Mouse (Mus musculus): ENCODE results near the gene Neurl1a. TPM values are rescaled to one million over a fixed set of nuclear protein-coding genes. Genes with fewer than 3 reads are reported as not detected.

The Neurl1a gene
- total RNA-seq, 4 experiments from 2014 or later = 144 to 170 (median 155) TPM

- DNase-seq (ENCODE audit: low spot score in 2 of 2) = no peak
Observed at GRCm38 (mm10) chr19:47282050-47282454, 103.4 kb downstream of the Neurl1a start.

- DNase-seq (ENCODE audit: low spot score in 2 of 2) = no peak
Observed at GRCm38 (mm10) chr19:47282688-47283215, 104.1 kb downstream of the Neurl1a start.

- DNase-seq (ENCODE audit: low spot score in 2 of 2) = no peak
Observed at GRCm38 (mm10) chr19:47285581-47285980, 107.0 kb downstream of the Neurl1a start.

- DNase-seq (ENCODE audit: low spot score in 2 of 2) = no peak
Observed at GRCm38 (mm10) chr19:47286886-47287450, 108.3 kb downstream of the Neurl1a start.

- no peak for DNase-seq (ENCODE audit: low spot score in 2 of 2)
Observed at GRCm38 (mm10) chr19:47291307-47292080, 112.9 kb downstream of the Neurl1a start.

- DNase-seq (ENCODE audit: low spot score in 2 of 2) = no peak
Observed at GRCm38 (mm10) chr19:47292451-47292951, 113.9 kb downstream of the Neurl1a start.

GRCm38 (mm10) chr19:47298100-47298499, 119.5 kb downstream of the Neurl1a start:
- no peak for DNase-seq (ENCODE audit: low spot score in 2 of 2)

- no peak for DNase-seq (ENCODE audit: low spot score in 2 of 2)
Observed at GRCm38 (mm10) chr19:47301303-47302190, 122.9 kb downstream of the Neurl1a start.

GRCm38 (mm10) chr19:47302191-47302852, 123.7 kb downstream of the Neurl1a start:
- no peak for DNase-seq (ENCODE audit: low spot score in 2 of 2)

GRCm38 (mm10) chr19:47303128-47303527, 124.5 kb downstream of the Neurl1a start:
- DNase-seq (ENCODE audit: low spot score in 2 of 2) = no peak

GRCm38 (mm10) chr19:47304170-47304745, 125.6 kb downstream of the Neurl1a start:
- no peak for DNase-seq (ENCODE audit: low spot score in 2 of 2)

- no peak for DNase-seq (ENCODE audit: low spot score in 2 of 2)
Observed at GRCm38 (mm10) chr19:47305401-47305800, 126.8 kb downstream of the Neurl1a start.

- no peak for DNase-seq (ENCODE audit: low spot score in 2 of 2)
Observed at GRCm38 (mm10) chr19:47306128-47306916, 127.7 kb downstream of the Neurl1a start.

GRCm38 (mm10) chr19:47306917-47307315, 128.3 kb downstream of the Neurl1a start:
- no peak for DNase-seq (ENCODE audit: low spot score in 2 of 2)

Small RNA genes within 50 kb of the gene (microRNA-seq; reads per million reads assigned to microRNA genes)
- 1.0 to 1.6 reads per million in 2 experiments for gene Mir6995

Other genes with a start within 250 kb of the Neurl1a start
- 100 to 1,000 TPM; 144 to 177 (median 163) TPM for gene Ina, start 164.1 kb upstream of the Neurl1a start, total RNA-seq (2022)
- gene Nt5c2, start 163.7 kb upstream of the Neurl1a start, total RNA-seq (2022) = 100 to 1,000 TPM in 1 of 4 experiments, 10 to 100 TPM in 3; 72.5 to 101 (median 83.1) TPM
- 10 to 100 TPM; 17.7 to 27.8 (median 21.1) TPM for gene Pcgf6, start 127.9 kb upstream of the Neurl1a start, total RNA-seq (2022)
- 1 to 10 TPM; 5.4 to 6.1 (median 5.7) TPM for gene Taf5, start 111.1 kb upstream of the Neurl1a start, total RNA-seq (2022)
- gene Usmg5, start 88.2 kb upstream of the Neurl1a start, total RNA-seq (2022) = 100 to 1,000 TPM; 802 to 951 (median 835) TPM
- gene Pdcd11, start 88.1 kb upstream of the Neurl1a start, total RNA-seq (2022) = 10 to 100 TPM; 17.0 to 19.7 (median 18.8) TPM
- gene Calhm2, start 40.5 kb upstream of the Neurl1a start, total RNA-seq (2022) = 1 to 10 TPM; 4.5 to 7.5 (median 6.3) TPM
- gene Calhm1, start 34.6 kb upstream of the Neurl1a start, total RNA-seq (2022) = not detected
- not detected for gene Calhm3, start 21.1 kb upstream of the Neurl1a start, total RNA-seq (2022)